Comparison of ENCODE assay signal across 16 mouse cellular contexts in genomic region chr9:85777544-85777943, GRCm38 (mm10). TPM values are rescaled to one million over a fixed set of nuclear protein-coding genes. Genes with fewer than 3 reads are reported as not detected.
DNase-seq lines count a peak whose midpoint lies in the region; ATAC-seq and TF ChIP-seq lines count a peak whose summit lies in the region.
"Had no signal": no experiment of that assay in that cellular context is flagged by ENCODE, and none has a peak within 500 bp of the region (broad histone marks: within the 10 kb centered on the region; RNA-seq: fewer than 3 reads in every experiment).

No protein-coding gene starts in this region.

- no peaks in the 10 kb centered on the region for H3K36me3 ChIP-seq in forebrain, embryonic 12.5 days (replicated peaks)
- no peaks in the 10 kb centered on the region for H3K36me3 ChIP-seq in forebrain, postnatal 0 days (ENCODE audit: insufficient read depth)
- no peaks in the 10 kb centered on the region for H3K36me3 ChIP-seq in midbrain, postnatal 0 days (ENCODE audit: insufficient read depth, low read length)
- H3K36me3 ChIP-seq: embryonic facial prominence, embryonic 12.5 days; G1E; hindbrain, embryonic 15.5 days; midbrain, embryonic 13.5 days had no signal

- DNase-seq in left cerebral cortex, postnatal 4 days = peak; percentile 7
- no peak for DNase-seq in left cerebral cortex, adult 8-10 months (ENCODE audit: low spot score in 2 of 2)
- peak; percentile 12 for DNase-seq in forebrain, postnatal 0 days
- DNase-seq in lung, postnatal 14 days = peak; percentile 31
- no peak for DNase-seq in ovary, adult 18-20 months (ENCODE audit: low spot score)
- DNase-seq in midbrain, postnatal 0 days (ENCODE audit: low spot score) = no peak
- DNase-seq: adrenal gland, postnatal 14 days; heart, adult 2 months; kidney, adult 18-20 months; kidney, postnatal 25 days; liver had no signal

- no peak for TF ChIP-seq CTCF in forebrain, postnatal 0 days (IDR thresholded peaks at IDR 0.05; ENCODE audit: low read depth)
- TF ChIP-seq CTCF in midbrain, postnatal 0 days (IDR thresholded peaks at IDR 0.05) = no peak

- intact Hi-C loops in left cerebral cortex, postnatal 4 days (cut with DNase I) = no loop called here

- peaks cover 6% of the 10 kb centered on the region; the same call in 1 of the 2 replicates for H3K27me3 ChIP-seq in forebrain, embryonic 12.5 days
- no peaks in the 10 kb centered on the region for H3K27me3 ChIP-seq in forebrain, postnatal 0 days (ENCODE audit: insufficient read depth, low read length)
- no peaks in the 10 kb centered on the region for H3K27me3 ChIP-seq in midbrain, postnatal 0 days (ENCODE audit: insufficient read depth, low read length)
- H3K27me3 ChIP-seq: hindbrain, embryonic 15.5 days had no signal

- no peak overlapping the region for H3K4me2 ChIP-seq in forebrain, embryonic 12.5 days
- H3K4me2 ChIP-seq in forebrain, postnatal 0 days (ENCODE audit: low read depth) = no peak overlapping the region
- H3K4me2 ChIP-seq in midbrain, postnatal 0 days (ENCODE audit: low read depth, low read length, poor library complexity, severe bottlenecking) = no peak overlapping the region
- H3K4me2 ChIP-seq: embryonic facial prominence, embryonic 12.5 days; hindbrain, embryonic 15.5 days; midbrain, embryonic 13.5 days had no signal

- H3K9ac ChIP-seq in forebrain, embryonic 12.5 days = no peak overlapping the region
- H3K9ac ChIP-seq in forebrain, postnatal 0 days = no peak overlapping the region
- no peak overlapping the region for H3K9ac ChIP-seq in midbrain, postnatal 0 days (replicated peaks; ENCODE audit: low read length, poor library complexity, severe bottlenecking)
- H3K9ac ChIP-seq: embryonic facial prominence, embryonic 12.5 days; hindbrain, embryonic 15.5 days; midbrain, embryonic 13.5 days had no signal

- H3K4me1 ChIP-seq in forebrain, embryonic 12.5 days = 0 out of 2 replicates have a peak, but pooled peaks cover 2% of the 10 kb centered on the region
- H3K4me1 ChIP-seq in forebrain, postnatal 0 days (ENCODE audit: insufficient read depth) = no peaks in the 10 kb centered on the region
- no peaks in the 10 kb centered on the region for H3K4me1 ChIP-seq in midbrain, postnatal 0 days (ENCODE audit: insufficient read depth, low read length)
- H3K4me1 ChIP-seq: midbrain, embryonic 13.5 days had no signal

- 40% methylated on average over 6 of the region's 6 CpGs for WGBS in forebrain, embryonic 12.5 days
- WGBS in forebrain, postnatal 0 days = 14% methylated on average over 6 of the region's 6 CpGs
- WGBS in midbrain, postnatal 0 days = 56% methylated on average over 6 of the region's 6 CpGs

- no peaks in the 10 kb centered on the region for H3K9me3 ChIP-seq in forebrain, embryonic 12.5 days
- no peaks in the 10 kb centered on the region for H3K9me3 ChIP-seq in forebrain, postnatal 0 days (ENCODE audit: low read length)
- no peaks in the 10 kb centered on the region for H3K9me3 ChIP-seq in midbrain, postnatal 0 days (ENCODE audit: low read length)
- H3K9me3 ChIP-seq: embryonic facial prominence, embryonic 12.5 days; G1E; hindbrain, embryonic 15.5 days had no signal

- ATAC-seq in forebrain, embryonic 12.5 days (ENCODE audit: low FRiP score) = peak; percentile 46; the same call in 1 of the 2 replicates
- peak; percentile 66 for ATAC-seq in forebrain, postnatal 0 days
- ATAC-seq in midbrain, postnatal 0 days (ENCODE audit: low FRiP score) = no peak
- ATAC-seq: midbrain, embryonic 13.5 days had no signal

- no peak overlapping the region for H3K27ac ChIP-seq in forebrain, embryonic 12.5 days
- H3K27ac ChIP-seq in forebrain, postnatal 0 days (ENCODE audit: low read depth, low read length) = no peak overlapping the region
- H3K27ac ChIP-seq in midbrain, postnatal 0 days (ENCODE audit: low read depth, low read length) = no peak overlapping the region
- H3K27ac ChIP-seq: embryonic facial prominence, embryonic 12.5 days; heart, adult 2 months; hindbrain, embryonic 15.5 days; midbrain, embryonic 13.5 days had no signal

- H3K4me3 ChIP-seq in forebrain, embryonic 12.5 days (replicated peaks) = no peak overlapping the region
- no peak overlapping the region for H3K4me3 ChIP-seq in forebrain, postnatal 0 days (ENCODE audit: low read depth, low read length)
- no peak overlapping the region for H3K4me3 ChIP-seq in midbrain, postnatal 0 days (ENCODE audit: low read depth, low read length)
- H3K4me3 ChIP-seq: embryonic facial prominence, embryonic 12.5 days; heart, adult 2 months; hindbrain, embryonic 15.5 days; midbrain, embryonic 13.5 days had no signal

RNA-seq across cellular contexts. Expression of gene Ibtk, which starts 28.4 kb away (rescaled TPM):
- 10 to 100 TPM; 38.0 to 38.2 TPM for total RNA-seq in left cerebral cortex, postnatal 4 days (2021)
- 10 to 100 TPM; 22.1 to 27.3 (median 25.9) TPM for total RNA-seq in left cerebral cortex, adult 8-10 months (2022)
- 44.0 and 44.4 TPM in 2 replicates for polyA plus RNA-seq in forebrain, embryonic 12.5 days (2016; fragmentation: Nextera tagmentation; extraction: Ambion mirVana)
- total RNA-seq in forebrain, postnatal 0 days (2014; rRNA removed) = 22.4 and 25.6 TPM in 2 replicates
- polyA plus RNA-seq in forebrain, postnatal 0 days (2015; fragmentation: Nextera tagmentation; extraction: Ambion mirVana) = 10.5 and 16.3 TPM in 2 replicates
- total RNA-seq in midbrain, postnatal 0 days (2014; rRNA removed) = 21.3 and 24.6 TPM in 2 replicates
- polyA plus RNA-seq in midbrain, postnatal 0 days (2015; fragmentation: Nextera tagmentation; extraction: Ambion mirVana) = 15.8 and 17.1 TPM in 2 replicates

Comparison
In these comparisons a context has a peak if more than half of its experiments do, and no peak if none do; other contexts are left out.
1. DNase-seq: peak in left cerebral cortex, postnatal 4 days (single experiment), forebrain, postnatal 0 days (single experiment) and lung, postnatal 14 days (single experiment); none in left cerebral cortex, adult 8-10 months (0 of 2), ovary, adult 18-20 months (single experiment) and midbrain, postnatal 0 days (single experiment).